Comparison of ENCODE assay signal across 8 mouse cellular contexts in the genomic region with DNA sequence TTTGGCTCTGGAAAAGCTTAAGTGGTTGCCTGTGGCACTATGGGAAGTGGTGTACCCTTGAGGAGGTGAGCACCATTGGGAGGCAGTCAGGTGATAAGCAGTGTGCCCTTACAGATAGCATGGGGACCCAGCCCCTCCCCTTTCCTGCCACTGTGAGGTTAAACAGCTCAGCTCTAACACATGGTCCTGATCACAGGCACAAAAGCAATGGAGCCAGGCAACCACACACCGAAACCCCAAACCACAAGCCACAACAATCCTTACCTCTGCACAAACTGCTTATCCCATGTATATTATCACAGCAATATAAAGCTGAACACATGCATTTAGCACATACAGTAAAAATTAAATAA.
DNase-seq lines count a peak whose midpoint lies in the region; ATAC-seq and TF ChIP-seq lines count a peak whose summit lies in the region.

No protein-coding gene starts in this region.

- no peaks in the 10 kb centered on the region for H3K9me3 ChIP-seq in heart, embryonic 16.5 days (replicated peaks; ENCODE audit: control insufficient read depth, low read length)

- intact Hi-C loops in left cerebral cortex, adult 2 months (cut with DNase I) = no loop called here

- H3K27me3 ChIP-seq in heart, embryonic 16.5 days (ENCODE audit: control insufficient read depth, insufficient read depth, low read length) = no peaks in the 10 kb centered on the region

- peaks cover 18% of the 10 kb centered on the region for H3K4me1 ChIP-seq in heart, embryonic 16.5 days (ENCODE audit: control insufficient read depth, insufficient read depth, low read length)

- peaks cover 15% of the 10 kb centered on the region for H3K36me3 ChIP-seq in heart, embryonic 16.5 days (ENCODE audit: control insufficient read depth, insufficient read depth)

- ATAC-seq in heart, embryonic 16.5 days (replicated peaks; ENCODE audit: extremely low read depth, insufficient read depth, low FRiP score) = peak; percentile 83
- peak; percentile 93 for ATAC-seq in megakaryocyte-erythroid progenitor cell, adult 5-6 weeks (replicated peaks; ENCODE audit: low FRiP score, low TSS enrichment, poor library complexity, severe bottlenecking)

- DNase-seq in heart, adult 8-10 months (ENCODE audit: low spot score) = no peak
- peak; percentile 20 to 32 for DNase-seq in CD8-positive naive resting alpha-beta T cell, adult 2 months (ENCODE audit: low read depth in 2 of 2, low spot score in 2 of 2)
- DNase-seq in forelimb bud, embryonic 11.5 days (ENCODE audit: low read depth, low spot score) = peak; percentile 35
- no peak for DNase-seq in testis, postnatal 10 days (ENCODE audit: low spot score)
- no peak for DNase-seq in layer of hippocampus, adult 8-10 months (ENCODE audit: low spot score in 2 of 2)
- DNase-seq in left cerebral cortex, adult 2 months (ENCODE audit: extremely low spot score in 1 of 2, low spot score in 2 of 2) = no peak

- H3K9ac ChIP-seq in heart, embryonic 16.5 days (ENCODE audit: low read length) = no peak overlapping the region

- WGBS in heart, embryonic 16.5 days = 15% methylated on average over 1 of the region's 1 CpGs

- TF ChIP-seq CTCF in left cerebral cortex, adult 2 months (IDR thresholded peaks at IDR 0.05) = no peak

- no peak overlapping the region for H3K4me2 ChIP-seq in heart, embryonic 16.5 days (ENCODE audit: low read depth, low read length)

- H3K27ac ChIP-seq in heart, embryonic 16.5 days (ENCODE audit: low read length) = peak overlapping the region; percentile 72
- H3K27ac ChIP-seq in left cerebral cortex, adult 2 months = no peak overlapping the region

- no peak overlapping the region for H3K4me3 ChIP-seq in heart, embryonic 16.5 days (ENCODE audit: low read length)
- H3K4me3 ChIP-seq in left cerebral cortex, adult 2 months = no peak overlapping the region

Comparison
In these comparisons a context has a peak if more than half of its experiments do, and no peak if none do; other contexts are left out.
1. DNase-seq: peak in CD8-positive naive resting alpha-beta T cell, adult 2 months (2 of 2) and forelimb bud, embryonic 11.5 days (single experiment); none in heart, adult 8-10 months (single experiment), testis, postnatal 10 days (single experiment), layer of hippocampus, adult 8-10 months (0 of 2) and left cerebral cortex, adult 2 months (0 of 2).